Mouse (Mus musculus) midbrain, embryonic 16.5 days (tissue): ENCODE data around the gene Fam76b. TPM values are rescaled to one million over a fixed set of nuclear protein-coding genes. Genes with fewer than 3 reads are reported as not detected.
"Not testable (repeated sequence)": the region's sequence is repeated elsewhere in the genome, so short reads cannot be mapped to it uniquely, and the experiment has no call there.

Experiments
- ATAC-seq: fragments of 200-750 bp; cut with Nextera tagmentation; 2 replicates; pipeline ENCODE4 v1.8.0; 2017; ENCODE audit warnings: moderate TSS enrichment
- H3K27ac ChIP-seq: fragments of 300-500 bp; sonication (generic); 2 replicates; pipeline ENCODE4 v1.5.1; 2014; ENCODE audit warnings: mild to moderate bottlenecking, low read length, mixed read lengths
- H3K27me3 ChIP-seq: fragments of 300-500 bp; sonication (generic); 2 replicates; pipeline ENCODE4 v1.6.1; 2014; ENCODE audit warnings: low read depth, low read length, mixed read lengths; ENCODE audit not compliant: control insufficient read depth, insufficient read depth
- H3K36me3 ChIP-seq: fragments of 300-500 bp; sonication (generic); 2 replicates; pipeline ENCODE4 v1.6.1; 2014; ENCODE audit warnings: mild to moderate bottlenecking, low read length, moderate library complexity, mixed read lengths; ENCODE audit not compliant: control insufficient read depth, insufficient read depth
- H3K4me1 ChIP-seq: fragments of 300-500 bp; sonication (generic); 2 replicates; pipeline ENCODE4 v1.6.1; 2014; ENCODE audit warnings: mild to moderate bottlenecking, low read length, mixed read lengths; ENCODE audit not compliant: control insufficient read depth, insufficient read depth
- H3K4me2 ChIP-seq: fragments of 300-500 bp; sonication (generic); 2 replicates; pipeline ENCODE4 v1.6.1; 2014; ENCODE audit warnings: mild to moderate bottlenecking, low read length, mixed read lengths
- H3K4me3 ChIP-seq: fragments of 300-500 bp; sonication (generic); 2 replicates; pipeline ENCODE4 v1.5.1; 2014; ENCODE audit warnings: low read depth, mild to moderate bottlenecking, low read length, moderate library complexity, mixed read lengths
- H3K9ac ChIP-seq: fragments of 300-500 bp; sonication (generic); 2 replicates; pipeline ENCODE4 v1.6.1; 2014; ENCODE audit warnings: low read depth, low read length, mixed read lengths
- H3K9me3 ChIP-seq: fragments of 300-500 bp; sonication (generic); replicated peaks from 2 replicates; pipeline ENCODE4 v1.6.1; 2014; ENCODE audit warnings: mild to moderate bottlenecking, low read length, mixed read lengths; ENCODE audit not compliant: control insufficient read depth, poor library complexity, severe bottlenecking
- WGBS: fragments of 180-500 bp; shearing (Covaris S2); extraction: QIAGEN DNeasy Blood & Tissue Kit; methylation state at CpG from one replicate; pipeline ENCODE4 v1.1.7; 2014; 5-methylcytosine and 5-hydroxymethylcytosine counted together
- polyA plus RNA-seq: library from polyadenylated mRNA; unstranded; fragments of >200 nt; fragmentation: Nextera tagmentation; extraction: Ambion mirVana; gene quantifications from 2 replicates; pipeline ENCODE4 v1.2.1, GENCODE M21; 2015

The Fam76b gene
- polyA plus RNA-seq: 16.3 and 21.3 TPM in 2 replicates

DNA sequence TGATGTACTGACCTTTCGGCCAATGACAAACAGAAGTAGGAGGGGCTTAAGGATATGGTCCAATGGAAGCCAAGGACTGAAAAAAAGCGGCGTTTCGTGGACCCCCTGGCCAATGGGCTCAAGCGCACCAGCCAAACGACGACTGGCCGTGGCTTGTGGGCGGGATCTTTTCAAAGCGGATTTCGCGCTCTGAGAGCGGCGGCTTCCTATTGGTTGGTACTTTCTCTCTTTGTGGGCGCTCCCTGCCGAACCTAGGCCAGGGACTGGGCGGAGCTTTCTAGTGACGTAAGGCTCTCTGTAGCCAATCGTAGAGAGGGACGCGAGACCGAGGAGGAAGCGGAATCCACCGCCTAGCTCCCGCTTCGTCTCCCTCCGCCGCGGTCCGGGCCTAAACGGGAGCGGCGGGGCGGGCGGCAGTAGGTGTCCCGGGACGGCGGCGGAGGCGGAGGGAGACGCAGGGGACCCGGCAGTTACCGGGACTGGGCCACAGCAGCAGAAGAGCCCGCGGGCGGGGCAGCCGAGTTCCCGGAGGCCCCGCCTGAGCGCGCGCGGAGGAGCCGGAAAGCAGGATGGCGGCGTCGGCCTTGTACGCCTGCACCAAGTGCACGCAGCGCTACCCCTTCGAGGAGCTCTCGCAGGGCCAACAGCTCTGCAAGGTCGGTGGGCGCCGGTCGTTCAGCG lies at the start of gene Fam76b:
Fam76b (plus strand) TSS at position 311 of the 681 bp plus-strand sequence.
- Histone ChIP-seq H3K4me3 (peak within 1 kb of the TSS; percentile 83), H3K36me3 (peaks cover 11% of the 10 kb centered on the region), H3K27me3 (no peaks in the 10 kb centered on the region), H3K27ac (peak within 1 kb of the TSS; percentile 98), H3K4me1 (peaks cover 23% of the 10 kb centered on the region), H3K9me3 (no peaks in the 10 kb centered on the region), H3K4me2 (peak within 1 kb of the TSS; percentile 87), H3K9ac (peak within 1 kb of the TSS; percentile 93)
- ATAC-seq: peak; percentile 96
- WGBS: under 1% methylated on average over 54 of the region's 67 CpGs

DNA sequence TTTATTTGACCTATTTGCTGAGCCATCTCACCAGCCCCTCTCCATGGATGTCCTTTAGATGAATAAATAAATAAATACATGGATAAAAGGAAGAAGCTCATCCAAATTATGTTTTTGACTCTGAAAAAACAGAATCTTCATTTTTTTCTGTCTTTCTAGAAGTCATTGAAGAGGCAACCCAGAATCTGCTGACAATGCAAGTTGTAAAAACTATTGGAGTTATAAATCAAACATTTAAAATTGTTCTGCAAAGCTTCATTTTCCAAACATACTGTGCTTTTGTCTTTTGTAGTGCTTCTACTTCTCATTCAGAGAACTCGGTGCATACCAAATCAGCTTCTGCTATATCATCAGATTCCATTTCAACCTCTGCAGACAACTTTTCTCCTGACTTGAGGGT lies 45.5 kb upstream of the Fam76b start:
- no peaks in the 10 kb centered on the region for H3K27me3 ChIP-seq
- H3K9me3 ChIP-seq: no peaks in the 10 kb centered on the region
- no peak overlapping the region for H3K27ac ChIP-seq
- WGBS: 94% methylated on average over 1 of the region's 1 CpGs
- no peak overlapping the region for H3K4me3 ChIP-seq
- H3K4me2 ChIP-seq: no peak overlapping the region
- H3K36me3 ChIP-seq: peaks cover 4% of the 10 kb centered on the region; the same call in 1 of the 2 replicates
- H3K9ac ChIP-seq: no peak overlapping the region
- no peaks in the 10 kb centered on the region for H3K4me1 ChIP-seq
- no peak for ATAC-seq

GRCm38 (mm10) chr9:13790864-13791263 lies 36.7 kb upstream of the Fam76b start:
- not testable (repeated sequence) for H3K36me3 ChIP-seq, H3K9ac ChIP-seq, H3K27me3 ChIP-seq

GRCm38 (mm10) chr9:13794302-13794701 lies 33.2 kb upstream of the Fam76b start:
- ATAC-seq: no peak
- peaks cover 18% of the 10 kb centered on the region; the same call in 1 of the 2 replicates for H3K36me3 ChIP-seq
- 70% methylated on average over 1 of the region's 1 CpGs for WGBS

More at GRCm38 (mm10) chr9:13790864-13791263, 36.7 kb upstream of the Fam76b start:
- not testable (repeated sequence) for H3K9me3 ChIP-seq, H3K4me1 ChIP-seq, H3K4me3 ChIP-seq, H3K27ac ChIP-seq, H3K4me2 ChIP-seq, ATAC-seq
- WGBS: 95% methylated on average over 7 of the region's 8 CpGs

GRCm38 (mm10) chr9:13794756-13795155 lies 32.8 kb upstream of the Fam76b start:
- H3K27ac ChIP-seq: no peak overlapping the region
- no peaks in the 10 kb centered on the region for H3K4me1 ChIP-seq
- 95% methylated on average over 2 of the region's 2 CpGs for WGBS
- H3K27me3 ChIP-seq: no peaks in the 10 kb centered on the region
- no peak overlapping the region for H3K4me3 ChIP-seq
- no peak overlapping the region for H3K4me2 ChIP-seq
- no peak overlapping the region for H3K9ac ChIP-seq
- no peaks in the 10 kb centered on the region for H3K9me3 ChIP-seq
- H3K36me3 ChIP-seq: peaks cover 21% of the 10 kb centered on the region
- no peak for ATAC-seq

More at GRCm38 (mm10) chr9:13794302-13794701, 33.2 kb upstream of the Fam76b start:
- H3K9ac ChIP-seq: no peak overlapping the region
- H3K9me3 ChIP-seq: no peaks in the 10 kb centered on the region
- no peak overlapping the region for H3K4me2 ChIP-seq
- no peak overlapping the region for H3K4me3 ChIP-seq
- H3K27me3 ChIP-seq: no peaks in the 10 kb centered on the region
- no peaks in the 10 kb centered on the region for H3K4me1 ChIP-seq
- no peak overlapping the region for H3K27ac ChIP-seq

DNA sequence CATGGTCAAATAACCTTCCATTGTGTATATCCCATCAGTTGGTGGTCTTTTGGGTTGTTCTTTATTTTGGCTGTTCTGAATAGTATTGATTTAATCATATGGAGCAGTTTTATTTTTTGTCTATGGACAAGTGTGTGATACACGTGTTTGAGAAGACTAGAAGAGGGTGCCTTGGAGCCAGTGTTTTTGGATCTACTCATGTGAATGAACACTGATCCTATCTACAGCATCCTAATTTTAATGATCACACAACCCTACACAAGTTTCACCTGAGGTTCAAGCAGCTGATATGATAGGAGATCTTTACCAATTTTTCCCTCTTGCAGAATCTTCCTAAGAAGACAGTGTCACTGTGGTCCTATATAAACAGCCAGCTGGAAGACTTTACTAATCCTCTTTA lies 23.0 kb upstream of the Fam76b start:
- no peaks in the 10 kb centered on the region for H3K9me3 ChIP-seq
- H3K4me2 ChIP-seq: no peak overlapping the region
- H3K27me3 ChIP-seq: no peaks in the 10 kb centered on the region
- WGBS: 75% methylated on average over 1 of the region's 1 CpGs
- H3K4me3 ChIP-seq: no peak overlapping the region
- H3K4me1 ChIP-seq: no peaks in the 10 kb centered on the region
- no peak for ATAC-seq
- H3K36me3 ChIP-seq: peaks cover 30% of the 10 kb centered on the region
- no peak overlapping the region for H3K9ac ChIP-seq
- H3K27ac ChIP-seq: no peak overlapping the region

DNA sequence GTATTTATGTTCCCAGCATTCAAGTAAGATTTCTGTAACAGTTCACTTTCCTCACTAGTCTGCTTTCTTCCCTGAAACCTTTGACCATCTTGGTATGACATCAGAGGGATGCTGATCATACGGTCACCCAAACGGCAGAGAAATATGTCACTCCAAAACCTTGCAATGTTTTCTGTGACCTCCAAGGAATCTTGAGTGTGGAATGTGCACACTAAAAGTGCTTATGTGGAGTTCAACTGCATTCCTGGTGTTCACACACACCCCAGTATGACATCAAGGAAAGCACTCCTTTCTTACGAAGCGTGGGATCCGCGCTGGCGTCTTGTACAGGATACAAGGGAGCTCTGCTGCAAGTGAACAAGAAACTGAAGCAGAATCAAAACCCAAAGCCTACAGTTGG lies 20.7 kb upstream of the Fam76b start:
- Histone ChIP-seq H3K9me3 (no peaks in the 10 kb centered on the region), H3K4me1 (no peaks in the 10 kb centered on the region), H3K4me2 (no peak overlapping the region), H3K27ac (no peak overlapping the region), H3K27me3 (no peaks in the 10 kb centered on the region), H3K9ac (no peak overlapping the region), H3K4me3 (no peak overlapping the region), H3K36me3 (peaks cover 26% of the 10 kb centered on the region; the same call in 1 of the 2 replicates)
- ATAC-seq: no peak
- WGBS: 93% methylated on average over 7 of the region's 7 CpGs

DNA sequence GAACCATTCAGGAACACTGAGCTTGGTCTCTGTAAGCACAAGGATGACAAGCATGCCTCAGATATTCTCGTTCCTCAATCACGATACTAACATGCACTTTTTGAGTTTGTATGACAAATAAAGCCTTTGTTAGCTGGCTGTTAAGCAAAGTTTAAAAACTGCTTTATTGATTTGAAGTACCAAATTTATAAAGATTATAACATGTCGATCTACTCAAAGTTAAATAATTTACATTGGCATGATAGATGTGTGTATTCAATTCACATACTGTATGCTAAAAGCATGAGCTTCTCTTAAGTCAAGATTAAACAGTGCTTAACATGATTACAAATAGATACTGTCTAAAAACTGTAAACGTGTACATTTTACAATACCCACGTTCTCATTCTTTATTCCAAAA lies 19.9 kb upstream of the Fam76b start:
- H3K9me3 ChIP-seq: no peaks in the 10 kb centered on the region
- H3K36me3 ChIP-seq: peaks cover 26% of the 10 kb centered on the region; the same call in 1 of the 2 replicates
- no peak overlapping the region for H3K4me2 ChIP-seq
- ATAC-seq: no peak
- H3K27me3 ChIP-seq: no peaks in the 10 kb centered on the region
- H3K9ac ChIP-seq: no peak overlapping the region
- H3K4me3 ChIP-seq: no peak overlapping the region
- no peaks in the 10 kb centered on the region for H3K4me1 ChIP-seq
- H3K27ac ChIP-seq: no peak overlapping the region
- WGBS: 94% methylated on average over 5 of the region's 5 CpGs

GRCm38 (mm10) chr9:13809937-13810336 lies 17.6 kb upstream of the Fam76b start:
- H3K4me2 ChIP-seq: no peak overlapping the region
- peaks cover 22% of the 10 kb centered on the region; the same call in 1 of the 2 replicates for H3K36me3 ChIP-seq
- H3K27me3 ChIP-seq: no peaks in the 10 kb centered on the region
- ATAC-seq: no peak
- no peaks in the 10 kb centered on the region for H3K9me3 ChIP-seq
- H3K4me1 ChIP-seq: no peaks in the 10 kb centered on the region
- no peak overlapping the region for H3K4me3 ChIP-seq
- no peak overlapping the region for H3K9ac ChIP-seq
- H3K27ac ChIP-seq: no peak overlapping the region
